Mouse (Mus musculus): ENCODE data around the gene Calcr. TPM values are rescaled to one million over a fixed set of nuclear protein-coding genes. Genes with fewer than 3 reads are reported as not detected.

Gene Calcr
- polyA plus RNA-seq, 1 experiment from 2014 or later: 0.02 TPM

DNA sequence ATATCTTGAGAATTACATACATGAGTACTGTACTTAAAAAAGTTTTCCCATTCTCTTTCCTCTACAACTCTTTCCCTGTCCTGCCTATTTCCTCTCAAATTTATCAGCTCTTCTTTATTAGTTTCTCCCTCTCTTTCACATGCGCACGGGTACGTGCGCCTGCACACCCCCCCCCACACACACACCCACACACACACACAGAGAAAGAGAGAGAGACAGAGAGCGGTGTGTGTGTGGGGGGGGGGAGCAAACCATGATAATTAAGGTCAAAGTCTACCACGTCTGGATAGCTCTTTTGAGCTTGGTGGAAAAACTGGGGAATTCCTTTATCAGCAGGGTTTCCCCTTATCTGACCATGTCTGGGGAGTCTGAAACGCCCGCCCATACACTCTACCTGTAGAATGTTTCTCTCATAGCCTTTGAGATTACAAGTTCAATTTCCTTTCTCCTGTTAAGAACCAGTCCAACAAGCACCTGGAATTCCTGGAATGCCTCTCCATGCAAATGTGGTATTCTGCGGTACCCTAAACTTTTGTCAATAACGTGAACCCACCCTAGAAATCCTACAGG, 100.3 kb downstream of the Calcr start:
- Histone ChIP-seq H3K27ac (replicated peaks) (no peak overlapping the region), H3K4me3 (ENCODE audit: low read depth, low read length) (no peak overlapping the region), H3K4me2 (replicated peaks; ENCODE audit: low read depth) (no peak overlapping the region), H3K27me3 (ENCODE audit: control insufficient read depth, insufficient read depth, low read length) (no peaks in the 10 kb centered on the region), H3K9ac (ENCODE audit: low read length) (no peak overlapping the region), H3K36me3 (ENCODE audit: control insufficient read depth, insufficient read depth, low read length) (no peaks in the 10 kb centered on the region), H3K4me1 (replicated peaks; ENCODE audit: control insufficient read depth, insufficient read depth) (no peaks in the 10 kb centered on the region), H3K9me3 (ENCODE audit: control insufficient read depth, low read length) (no peaks in the 10 kb centered on the region)
- WGBS: 53% methylated on average over 10 of the region's 10 CpGs
- DNase-seq (ENCODE audit: low spot score): no peak
- no peak for ATAC-seq (ENCODE audit: low FRiP score, low TSS enrichment)
- no peak for TF ChIP-seq CTCF (IDR thresholded peaks at IDR 0.05; ENCODE audit: low read depth)
- TF ChIP-seq EP300 (optimal IDR thresholded peaks at IDR 0.05): no peak

- DNase-seq (ENCODE audit: low spot score) (no peak), ATAC-seq (ENCODE audit: low FRiP score, low TSS enrichment) (no peak)
- no peaks in the 10 kb centered on the region for H3K27me3 ChIP-seq (ENCODE audit: control insufficient read depth, insufficient read depth, low read length)
- no peak for TF ChIP-seq CTCF (IDR thresholded peaks at IDR 0.05; ENCODE audit: low read depth)
- no peak overlapping the region for H3K4me2 ChIP-seq (replicated peaks; ENCODE audit: low read depth)
- WGBS: 94% methylated on average over 4 of the region's 4 CpGs
- H3K9me3 ChIP-seq (ENCODE audit: control insufficient read depth, low read length): no peaks in the 10 kb centered on the region
- no peak overlapping the region for H3K27ac ChIP-seq (replicated peaks)
- H3K4me3 ChIP-seq (ENCODE audit: low read depth, low read length): no peak overlapping the region
- H3K36me3 ChIP-seq (ENCODE audit: control insufficient read depth, insufficient read depth, low read length): no peaks in the 10 kb centered on the region
- H3K4me1 ChIP-seq (replicated peaks; ENCODE audit: control insufficient read depth, insufficient read depth): no peaks in the 10 kb centered on the region
- H3K9ac ChIP-seq (ENCODE audit: low read length): no peak overlapping the region
Measured at GRCm38 (mm10) chr6:3658405-3658804, 106.1 kb downstream of the Calcr start.

MicroRNAs within 50 kb of the gene (microRNA counts, 519-probe panel; counts per million panel counts)
- microRNA mmu-miR-489: not detected
- microRNA mmu-miR-653: not detected

Small RNA genes within 50 kb of the gene (microRNA-seq; reads per million reads assigned to microRNA genes)
- gene Mir489 (not detected), gene Mir653 (0.96 reads per million)

Other genes starting within 250 kb of the Calcr start
- gene Tfpi2, start 224.2 kb upstream of the Calcr start, polyA plus RNA-seq (2015; fragmentation: Nextera tagmentation; extraction: Ambion mirVana): 1.8 and 2.0 TPM in 2 replicates
- 0.13 and 0.17 TPM in 2 replicates for gene Gngt1, start 229.1 kb upstream of the Calcr start, polyA plus RNA-seq (2015; fragmentation: Nextera tagmentation; extraction: Ambion mirVana)
- gene Gng11, start 239.2 kb upstream of the Calcr start, polyA plus RNA-seq (2015; fragmentation: Nextera tagmentation; extraction: Ambion mirVana): 67.2 and 69.7 TPM in 2 replicates